Mouse (Mus musculus): ENCODE measurements around the gene Irak2.
A peak's percentile ranks its signal among the peaks of the same experiment; 100 is the strongest.
"Not testable (repeated sequence)": the region's sequence is repeated elsewhere in the genome, so short reads cannot be mapped to it uniquely, and the experiment has no call there.

Irak2 gene

GRCm38 (mm10) chr6:113667611-113668122 lies 29.4 kb downstream of the Irak2 start:
- no peak for DNase-seq (ENCODE audit: low spot score in 2 of 2)

- peak; percentile 74 to 76 for DNase-seq (ENCODE audit: low spot score in 2 of 2)
Observed at GRCm38 (mm10) chr6:113668287-113669154, 30.3 kb downstream of the Irak2 start.

GRCm38 (mm10) chr6:113669821-113670220 lies 31.6 kb downstream of the Irak2 start:
- peak; percentile 70 to 80 for DNase-seq (ENCODE audit: low spot score in 2 of 2)

GRCm38 (mm10) chr6:113672029-113672428 lies 33.8 kb downstream of the Irak2 start:
- not testable (repeated sequence) for DNase-seq (ENCODE audit: low spot score in 2 of 2)

- peak; percentile 56 to 78 for DNase-seq (ENCODE audit: low spot score in 2 of 2)
Observed at GRCm38 (mm10) chr6:113672989-113673388, 34.7 kb downstream of the Irak2 start.

GRCm38 (mm10) chr6:113675234-113675633 lies 37.0 kb downstream of the Irak2 start:
- no peak for DNase-seq (ENCODE audit: low spot score in 2 of 2)

- DNase-seq (ENCODE audit: low spot score in 2 of 2): no peak
Observed at GRCm38 (mm10) chr6:113675991-113676390, 37.7 kb downstream of the Irak2 start.

GRCm38 (mm10) chr6:113677070-113677734 lies 38.9 kb downstream of the Irak2 start:
- DNase-seq (ENCODE audit: low spot score in 2 of 2): peak in 1 of 2 experiments; percentile 46

GRCm38 (mm10) chr6:113678246-113679012 lies 40.2 kb downstream of the Irak2 start:
- no peak for DNase-seq (ENCODE audit: low spot score in 2 of 2)

GRCm38 (mm10) chr6:113679993-113680566 lies 41.8 kb downstream of the Irak2 start:
- DNase-seq (ENCODE audit: low spot score in 2 of 2): no peak

GRCm38 (mm10) chr6:113681271-113681670 lies 43.0 kb downstream of the Irak2 start:
- DNase-seq (ENCODE audit: low spot score in 2 of 2): peak; percentile 91 to 93

GRCm38 (mm10) chr6:113683081-113683825 lies 45.0 kb downstream of the Irak2 start:
- no peak for DNase-seq (ENCODE audit: low spot score in 2 of 2)

- no peak for DNase-seq (ENCODE audit: low spot score in 2 of 2)
Observed at GRCm38 (mm10) chr6:113686551-113687125, 48.4 kb downstream of the Irak2 start.

GRCm38 (mm10) chr6:113690008-113690399 lies 51.7 kb downstream of the Irak2 start:
- no peak for DNase-seq (ENCODE audit: low spot score in 2 of 2)

GRCm38 (mm10) chr6:113690400-113691083 lies 52.3 kb downstream of the Irak2 start:
- no peak for DNase-seq (ENCODE audit: low spot score in 2 of 2)

GRCm38 (mm10) chr6:113691084-113691462 lies 52.8 kb downstream of the Irak2 start:
- DNase-seq (ENCODE audit: low spot score in 2 of 2): peak in 1 of 2 experiments; percentile 39

GRCm38 (mm10) chr6:113692661-113693133 lies 54.4 kb downstream of the Irak2 start:
- DNase-seq (ENCODE audit: low spot score in 2 of 2): peak in 1 of 2 experiments; percentile 75

- no peak for DNase-seq (ENCODE audit: low spot score in 2 of 2)
Observed at GRCm38 (mm10) chr6:113693377-113693776, 55.1 kb downstream of the Irak2 start.

- DNase-seq (ENCODE audit: low spot score in 2 of 2): no peak
Observed at GRCm38 (mm10) chr6:113695203-113695602, 56.9 kb downstream of the Irak2 start.
